Mouse (Mus musculus): ENCODE data around the gene Zfp949.
A peak's percentile ranks its signal among the peaks of the same experiment; 100 is the strongest.

Zfp949 gene

GRCm38 (mm10) chr9:88547851-88548613 lies at the start of gene Zfp949:
Zfp949 (plus strand) TSS chr9:88548020.
- peak; percentile 92 for DNase-seq

- no peak for DNase-seq
Measured at GRCm38 (mm10) chr9:88500112-88500511, 47.7 kb upstream of the Zfp949 start.

GRCm38 (mm10) chr9:88501846-88502245 lies 46.0 kb upstream of the Zfp949 start:
- no peak for DNase-seq

GRCm38 (mm10) chr9:88515546-88515945 lies 32.3 kb upstream of the Zfp949 start:
- DNase-seq: no peak

GRCm38 (mm10) chr9:88516361-88516995 lies 31.3 kb upstream of the Zfp949 start:
- no peak for DNase-seq

GRCm38 (mm10) chr9:88519390-88520121 lies 28.3 kb upstream of the Zfp949 start:
- no peak for DNase-seq

- no peak for DNase-seq
Measured at GRCm38 (mm10) chr9:88520122-88520848, 27.5 kb upstream of the Zfp949 start.

GRCm38 (mm10) chr9:88520849-88521483 lies 26.9 kb upstream of the Zfp949 start:
- no peak for DNase-seq

- no peak for DNase-seq
Measured at GRCm38 (mm10) chr9:88521961-88522568, 25.8 kb upstream of the Zfp949 start.

GRCm38 (mm10) chr9:88522569-88523334 lies 25.1 kb upstream of the Zfp949 start:
- peak; percentile 96 for DNase-seq

- DNase-seq: no peak
Measured at GRCm38 (mm10) chr9:88523335-88523668, 24.5 kb upstream of the Zfp949 start.

GRCm38 (mm10) chr9:88524367-88524766 lies 23.5 kb upstream of the Zfp949 start:
- no peak for DNase-seq

GRCm38 (mm10) chr9:88524796-88525195 lies 23.0 kb upstream of the Zfp949 start:
- no peak for DNase-seq

GRCm38 (mm10) chr9:88525341-88525740 lies 22.5 kb upstream of the Zfp949 start:
- no peak for DNase-seq

- no peak for DNase-seq
Measured at GRCm38 (mm10) chr9:88527956-88528355, 19.9 kb upstream of the Zfp949 start.

GRCm38 (mm10) chr9:88528736-88529135 lies 19.1 kb upstream of the Zfp949 start:
- DNase-seq: no peak

GRCm38 (mm10) chr9:88529571-88529970 lies 18.2 kb upstream of the Zfp949 start:
- no peak for DNase-seq

GRCm38 (mm10) chr9:88529979-88530580 lies 17.7 kb upstream of the Zfp949 start:
- no peak for DNase-seq

GRCm38 (mm10) chr9:88534093-88534492 lies 13.7 kb upstream of the Zfp949 start:
- DNase-seq: no peak

GRCm38 (mm10) chr9:88539546-88540224 lies 8.1 kb upstream of the Zfp949 start:
- no peak for DNase-seq
